Mouse (Mus musculus) CH12.LX (cell line): ENCODE results near the gene Olfr1442.

Experiments
- CHD1 ChIP-seq: IDR thresholded peaks from 2 replicates; pipeline ENCODE4 v1.6.1; 2012; ENCODE audit warnings: low read depth, low read length, improper control_type of control experiment, inconsistent platforms
- TBP ChIP-seq: conservative IDR thresholded peaks from 2 replicates; pipeline ENCODE4 v1.6.1; 2011; ENCODE audit warnings: low read depth, low read length, improper control_type of control experiment

GRCm38 (mm10) chr19:12634963-12635362 lies 35.3 kb upstream of the Olfr1442 start:
- TF ChIP-seq TBP (no peak), CHD1 (no peak)
